Mouse (Mus musculus) megakaryocyte, embryonic 14.5 days (primary cell): ENCODE measurements at regions not wholly inside any gene's neighbourhood (a gene's known extent, or its start where the extent isn't known, plus 50 kb on each side); places are given as distances from the start of the nearest gene placed in this dataset.

Experiments
- FLI1 ChIP-seq: IDR thresholded peaks from 2 replicates; pipeline ENCODE4 v1.6.1; 2012; ENCODE audit warnings: low read length, inconsistent platforms, mixed read lengths
- GATA1 ChIP-seq: IDR thresholded peaks from 3 replicates; pipeline ENCODE4 v1.6.1; 2012; ENCODE audit warnings: mixed read lengths, low read length, inconsistent platforms, borderline replicate concordance

DNA sequence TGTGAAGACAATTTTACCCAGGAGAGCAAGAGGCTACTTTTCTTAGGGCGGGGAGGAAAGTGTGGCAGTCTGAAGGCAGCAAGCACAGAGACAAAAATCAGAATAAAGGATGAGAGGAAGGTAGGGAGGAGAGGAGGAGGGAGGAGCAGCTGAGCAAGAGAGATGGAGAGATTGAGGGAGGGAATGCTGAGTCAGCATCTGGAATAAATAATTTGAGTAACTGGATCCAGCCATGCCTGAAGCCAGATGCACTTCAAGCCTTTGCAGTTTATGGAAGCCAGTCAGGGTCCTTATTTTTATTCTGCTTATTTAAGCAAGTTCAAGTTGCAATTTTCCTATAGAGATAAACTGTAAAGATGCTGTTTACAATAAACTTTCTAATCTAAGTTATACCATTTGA, 59.7 kb upstream of the Lrig1 start:
- TF ChIP-seq GATA1 (no peak), FLI1 (no peak)
